Mouse (Mus musculus) A20 (cell line): Measurements from ENCODE around the gene Adgrg6.

Experiments used
- DNase-seq: peaks from one replicate; pipeline ENCODE4 v3.0.0-alpha.2; 2011; ENCODE audit warnings: low read depth, low spot score

Gene Adgrg6

GRCm38 (mm10) chr10:14491838-14492237, 53.6 kb downstream of the Adgrg6 start:
- DNase-seq: no peak

- DNase-seq: no peak
Observed at GRCm38 (mm10) chr10:14483257-14483656, 62.2 kb downstream of the Adgrg6 start.

GRCm38 (mm10) chr10:14482483-14482882, 63.0 kb downstream of the Adgrg6 start:
- DNase-seq: no peak

GRCm38 (mm10) chr10:14480928-14481327, 64.5 kb downstream of the Adgrg6 start:
- DNase-seq: no peak

- no peak for DNase-seq
Observed at GRCm38 (mm10) chr10:14476393-14476792, 69.1 kb downstream of the Adgrg6 start.

GRCm38 (mm10) chr10:14475641-14476040, 69.8 kb downstream of the Adgrg6 start:
- DNase-seq: no peak

GRCm38 (mm10) chr10:14474541-14475305, 70.7 kb downstream of the Adgrg6 start:
- DNase-seq: no peak

GRCm38 (mm10) chr10:14471039-14471550, 74.4 kb downstream of the Adgrg6 start:
- no peak for DNase-seq

- no peak for DNase-seq
Observed at GRCm38 (mm10) chr10:14468623-14469022, 76.8 kb downstream of the Adgrg6 start.

- DNase-seq: no peak
Observed at GRCm38 (mm10) chr10:14463796-14464511, 81.5 kb downstream of the Adgrg6 start.

GRCm38 (mm10) chr10:14460933-14461514, 84.4 kb downstream of the Adgrg6 start:
- no peak for DNase-seq

GRCm38 (mm10) chr10:14460252-14460932, 85.1 kb downstream of the Adgrg6 start:
- no peak for DNase-seq

- no peak for DNase-seq
Observed at GRCm38 (mm10) chr10:14459819-14460218, 85.6 kb downstream of the Adgrg6 start.

GRCm38 (mm10) chr10:14459330-14459729, 86.1 kb downstream of the Adgrg6 start:
- DNase-seq: no peak

- DNase-seq: no peak
Observed at GRCm38 (mm10) chr10:14454481-14454880, 91.0 kb downstream of the Adgrg6 start.

GRCm38 (mm10) chr10:14451811-14452210, 93.6 kb downstream of the Adgrg6 start:
- DNase-seq: peak; percentile 20

- peak; percentile 65 for DNase-seq
Observed at GRCm38 (mm10) chr10:14450073-14450472, 95.4 kb downstream of the Adgrg6 start.

GRCm38 (mm10) chr10:14445590-14446291, 99.7 kb downstream of the Adgrg6 start:
- DNase-seq: no peak

- no peak for DNase-seq
Observed at GRCm38 (mm10) chr10:14440860-14441579, 104.4 kb downstream of the Adgrg6 start.

GRCm38 (mm10) chr10:14404070-14404469, 141.4 kb downstream of the Adgrg6 start:
- peak; percentile 49 for DNase-seq
